Mouse (Mus musculus): ENCODE results near the gene Grk5.

GRCm38 (mm10) chr19:60903971-60904370, 14.4 kb downstream of the Grk5 start:
- TF ChIP-seq CTCF (IDR thresholded peaks at IDR 0.05; ENCODE audit: extremely low read depth, insufficient read depth, low read length) (no peak), POLR2A (IDR thresholded peaks at IDR 0.05; ENCODE audit: extremely low read depth, insufficient read depth, low read length) (no peak)

Measured in cortical plate, adult 2 months (tissue).